Mouse (Mus musculus): ENCODE data around the gene Exosc8.

Gene Exosc8

GRCm38 (mm10) chr3:54681310-54682204 is 53.6 kb downstream of the Exosc8 start:
- no peak for DNase-seq (ENCODE audit: low spot score)

All from urinary bladder, postnatal 14 days (tissue).